Mouse (Mus musculus) embryonic facial prominence, embryonic 15.5 days (tissue): ENCODE results near the gene Gm11562. TPM values are rescaled to one million over a fixed set of nuclear protein-coding genes. Genes with fewer than 3 reads are reported as not detected.
"Not testable (repeated sequence)": the region's sequence is repeated elsewhere in the genome, so short reads cannot be mapped to it uniquely, and the experiment has no call there.

Experiments used
- ATAC-seq: fragments of 200-750 bp; cut with Nextera tagmentation; 2 replicates; pipeline ENCODE4 v1.8.0; 2017; ENCODE audit warnings: low read depth, moderate TSS enrichment; ENCODE audit not compliant: insufficient number of reproducible peaks, low FRiP score, low TSS enrichment
- H3K27ac ChIP-seq: fragments of 300-500 bp; sonication (generic); replicated peaks from 2 replicates; pipeline ENCODE4 v1.5.1; 2015; ENCODE audit warnings: mild to moderate bottlenecking, inconsistent platforms
- H3K27me3 ChIP-seq: fragments of 300-500 bp; sonication (generic); 2 replicates; pipeline ENCODE4 v1.6.1; 2015; ENCODE audit warnings: inconsistent platforms
- H3K36me3 ChIP-seq: fragments of 300-500 bp; sonication (generic); 2 replicates; pipeline ENCODE4 v1.6.1; 2015; ENCODE audit warnings: mild to moderate bottlenecking, inconsistent platforms
- H3K4me1 ChIP-seq: fragments of 300-500 bp; sonication (generic); 2 replicates; pipeline ENCODE4 v1.6.1; 2015; ENCODE audit warnings: inconsistent platforms
- H3K4me2 ChIP-seq: fragments of 300-500 bp; sonication (generic); replicated peaks from 2 replicates; pipeline ENCODE4 v1.6.1; 2015; ENCODE audit warnings: mild to moderate bottlenecking, inconsistent platforms
- H3K4me3 ChIP-seq: fragments of 300-500 bp; sonication (generic); replicated peaks from 2 replicates; pipeline ENCODE4 v1.5.1; 2015; ENCODE audit warnings: mild to moderate bottlenecking, inconsistent platforms
- H3K9ac ChIP-seq: fragments of 300-500 bp; sonication (generic); 2 replicates; pipeline ENCODE4 v1.6.1; 2015; ENCODE audit warnings: inconsistent platforms
- H3K9me3 ChIP-seq: fragments of 300-500 bp; sonication (generic); replicated peaks from 2 replicates; pipeline ENCODE4 v1.6.1; 2016; ENCODE audit warnings: inconsistent platforms
- WGBS: fragments of 180-500 bp; shearing (Covaris S2); methylation state at CpG from one replicate; pipeline ENCODE4 v1.1.7; 2015; 5-methylcytosine and 5-hydroxymethylcytosine counted together
- polyA plus RNA-seq: library from polyadenylated mRNA; unstranded; fragments of >200 nt; fragmentation: Nextera tagmentation; extraction: Ambion mirVana; gene quantifications from 2 replicates; pipeline ENCODE4 v1.2.1, GENCODE M21; 2015

Gm11562 gene
- polyA plus RNA-seq = 3.9 and 5.1 TPM in 2 replicates

DNA sequence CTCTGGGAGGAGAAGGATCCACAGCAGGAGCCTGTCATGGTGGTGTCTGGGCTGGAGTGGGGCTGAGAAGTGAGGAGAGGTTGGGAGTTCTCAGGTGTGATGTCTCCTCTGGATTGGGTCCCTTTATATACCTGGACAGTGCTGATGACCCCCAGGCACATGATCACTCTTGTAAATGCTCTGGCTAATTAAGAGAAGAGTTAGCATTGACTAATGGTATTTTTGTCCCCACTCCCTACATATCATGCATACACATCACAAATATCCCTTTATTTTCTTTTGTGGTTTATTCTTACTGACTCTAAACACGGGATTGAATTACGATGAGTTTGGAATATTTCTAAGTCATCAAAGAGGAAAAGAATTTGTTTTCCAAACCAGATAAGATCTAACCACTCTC, at the start of gene Gm11562:
TSS of gene Gm11562 (minus strand) at position 101 of the 400 bp plus-strand sequence.
- H3K4me3 ChIP-seq = no peak within 1 kb of the TSS
- H3K27me3 ChIP-seq = no peaks in the 10 kb centered on the region
- no peaks in the 10 kb centered on the region for H3K4me1 ChIP-seq
- 63% methylated on average over 2 of the region's 2 CpGs for WGBS
- no peaks in the 10 kb centered on the region for H3K36me3 ChIP-seq
- no peak within 1 kb of the TSS for H3K4me2 ChIP-seq
- H3K9ac ChIP-seq = no peak within 1 kb of the TSS
- no peak within 1 kb of the TSS for H3K27ac ChIP-seq
- H3K9me3 ChIP-seq = no peaks in the 10 kb centered on the region
- ATAC-seq = no peak

DNA sequence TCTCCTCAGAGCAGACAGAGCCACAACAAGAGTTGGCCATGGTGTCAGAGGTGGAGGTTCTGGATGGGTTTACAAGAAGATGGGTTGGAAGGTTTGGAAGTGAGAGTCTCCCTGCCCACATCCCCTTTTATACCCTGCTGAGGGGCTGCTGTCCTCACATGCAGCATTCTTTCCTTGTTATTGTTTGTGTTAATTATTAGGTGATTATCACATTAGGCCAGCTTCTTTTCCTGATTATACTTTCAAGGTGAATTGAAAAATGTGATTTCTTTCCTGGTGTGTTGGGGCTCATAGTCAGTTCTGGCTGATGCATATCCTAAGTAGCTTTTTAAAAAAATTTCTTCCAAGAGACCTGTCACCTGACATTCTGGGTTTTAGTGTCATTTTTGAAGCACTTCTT, 45.6 kb upstream of the Gm11562 start, which contains the start of gene Krtap4-6:
TSS of gene Krtap4-6 (minus strand) at position 101 of the 400 bp plus-strand sequence.
- no peak for ATAC-seq
- Histone ChIP-seq H3K36me3 (no peaks in the 10 kb centered on the region), H3K4me2 (no peak within 1 kb of the TSS), H3K27ac (no peak within 1 kb of the TSS), H3K9ac (no peak within 1 kb of the TSS), H3K4me3 (no peak within 1 kb of the TSS), H3K4me1 (no peaks in the 10 kb centered on the region), H3K9me3 (no peaks in the 10 kb centered on the region), H3K27me3 (no peaks in the 10 kb centered on the region)

DNA sequence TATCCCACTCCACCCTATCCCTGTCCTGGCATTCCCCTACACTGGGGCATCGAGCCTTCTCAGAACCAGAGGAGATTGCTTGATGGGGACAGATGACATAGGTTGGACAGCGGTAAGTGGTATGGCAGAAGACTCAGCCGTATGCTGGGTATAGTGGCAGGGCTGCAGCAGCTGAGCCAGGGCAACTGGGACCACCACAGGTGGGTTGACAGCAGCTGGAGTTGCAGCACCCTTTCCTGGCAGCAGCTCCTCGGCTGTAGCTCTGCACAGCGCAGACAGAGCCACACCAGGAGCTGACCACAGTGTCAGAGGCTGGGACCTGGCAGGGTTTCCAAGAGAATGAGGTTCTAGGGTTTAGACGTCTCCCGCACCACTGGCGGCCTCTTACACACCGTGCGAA, 42.6 kb upstream of the Gm11562 start:
- Histone ChIP-seq H3K9me3 (no peaks in the 10 kb centered on the region), H3K4me3 (no peak overlapping the region), H3K9ac (no peak overlapping the region), H3K27ac (no peak overlapping the region), H3K4me1 (no peaks in the 10 kb centered on the region), H3K27me3 (no peaks in the 10 kb centered on the region), H3K36me3 (no peaks in the 10 kb centered on the region), H3K4me2 (no peak overlapping the region)
- no peak for ATAC-seq
- WGBS = 84% methylated on average over 10 of the region's 10 CpGs

DNA sequence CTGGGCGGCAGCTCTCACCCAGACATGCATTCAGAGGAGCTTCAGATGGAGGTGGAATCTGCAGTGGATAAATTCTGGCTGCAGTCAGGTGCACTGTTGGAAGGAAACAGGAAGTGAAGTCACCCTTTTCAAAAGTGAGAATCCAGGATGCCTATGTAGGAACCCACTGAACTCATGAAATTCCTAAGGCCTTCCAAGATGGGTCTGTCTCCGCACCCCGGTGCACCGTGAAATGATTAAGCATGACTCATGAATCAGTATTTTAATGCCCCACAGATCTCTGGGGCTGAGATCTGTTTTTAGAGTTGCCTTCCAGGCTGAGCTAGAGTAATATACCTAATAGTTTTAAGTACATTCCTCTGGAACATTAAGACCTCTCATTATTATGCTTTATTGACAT, 39.0 kb upstream of the Gm11562 start:
- Histone ChIP-seq H3K27ac (no peak overlapping the region), H3K27me3 (no peaks in the 10 kb centered on the region), H3K9me3 (no peaks in the 10 kb centered on the region), H3K4me1 (no peaks in the 10 kb centered on the region), H3K4me3 (no peak overlapping the region), H3K4me2 (no peak overlapping the region), H3K9ac (no peak overlapping the region), H3K36me3 (no peaks in the 10 kb centered on the region)
- 69% methylated on average over 4 of the region's 4 CpGs for WGBS
- ATAC-seq = no peak

DNA sequence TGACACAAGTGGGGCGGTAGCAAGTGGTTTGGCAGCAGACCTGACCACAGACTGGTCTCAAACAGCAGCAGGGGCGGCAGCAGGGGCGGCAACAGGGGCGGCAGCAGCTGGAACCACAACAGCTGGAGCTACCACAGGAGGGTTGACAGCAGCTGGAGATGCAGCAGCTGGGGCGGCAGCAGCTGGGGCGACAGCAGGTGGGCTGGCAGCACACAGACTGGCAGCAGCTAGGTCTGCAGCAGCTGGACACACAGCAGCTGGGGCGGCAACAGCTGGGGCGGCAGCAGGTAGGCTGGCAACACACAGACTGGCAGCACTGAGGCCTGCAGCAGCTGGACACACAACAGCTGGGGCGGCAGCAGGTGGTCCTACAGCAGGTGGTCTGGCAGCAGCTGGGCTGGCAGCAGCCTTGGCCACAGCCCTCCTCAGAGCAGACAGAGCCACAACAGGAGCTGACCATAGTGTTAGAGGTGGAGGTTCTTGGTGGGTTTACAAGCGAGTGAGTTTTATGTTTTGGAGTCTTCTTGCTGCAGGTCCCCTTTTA, 38.3 kb upstream of the Gm11562 start, which contains the start of gene Gm11563:
TSS of gene Gm11563 (minus strand) at position 494 of the 544 bp plus-strand sequence.
- not testable (repeated sequence) for H3K36me3 ChIP-seq, H3K27me3 ChIP-seq, ATAC-seq, H3K4me3 ChIP-seq, H3K4me2 ChIP-seq, H3K9me3 ChIP-seq, H3K27ac ChIP-seq, H3K4me1 ChIP-seq, H3K9ac ChIP-seq
- WGBS = 55% methylated on average over 10 of the region's 10 CpGs

DNA sequence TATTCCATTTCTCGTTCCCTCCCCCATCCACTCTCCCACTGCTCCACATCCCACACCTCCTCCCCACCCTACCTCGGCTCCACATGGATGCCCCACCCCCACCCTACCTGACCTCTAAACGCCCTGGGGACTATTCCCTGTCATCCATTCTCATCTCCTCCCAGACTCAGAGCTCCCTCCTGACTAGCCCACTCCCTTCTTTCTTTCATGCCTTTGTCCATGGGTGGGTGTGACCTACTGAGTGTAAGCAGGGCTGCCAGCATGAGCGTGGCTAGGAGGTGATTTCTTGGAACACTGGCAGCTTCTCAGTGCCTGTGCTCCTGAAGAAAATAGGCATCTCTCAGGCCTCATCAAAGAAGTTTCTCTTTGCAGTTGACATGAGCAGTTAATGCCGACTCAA, 36.8 kb upstream of the Gm11562 start:
- ATAC-seq = no peak
- H3K4me2 ChIP-seq = no peak overlapping the region

DNA sequence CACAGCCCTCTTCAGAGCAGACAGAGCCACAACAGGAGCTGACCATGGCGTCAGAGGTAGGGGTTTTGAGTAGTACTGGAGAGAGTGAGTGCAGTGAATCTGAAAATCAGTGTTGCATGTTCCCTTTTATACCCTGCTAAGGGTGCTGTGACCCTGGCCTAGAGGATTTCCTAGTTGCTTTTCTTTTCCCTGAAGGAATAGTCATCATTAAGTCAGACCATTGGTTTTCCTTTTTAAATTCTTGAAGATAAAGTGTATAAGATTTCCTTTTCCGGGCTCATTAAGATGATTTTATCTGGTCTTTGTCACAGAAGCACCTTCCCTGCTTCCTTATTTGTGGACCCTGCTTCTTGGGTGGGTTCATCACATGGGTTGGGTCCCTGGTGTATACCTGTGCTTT, 29.9 kb upstream of the Gm11562 start, which contains the start of gene Gm11555:
TSS of gene Gm11555 (minus strand) at position 101 of the 400 bp plus-strand sequence.
- no peak within 1 kb of the TSS for H3K4me3 ChIP-seq
- H3K27me3 ChIP-seq = no peaks in the 10 kb centered on the region
- no peaks in the 10 kb centered on the region for H3K4me1 ChIP-seq
- H3K27ac ChIP-seq = no peak within 1 kb of the TSS
- H3K9ac ChIP-seq = no peak within 1 kb of the TSS
- H3K9me3 ChIP-seq = no peaks in the 10 kb centered on the region
- no peak within 1 kb of the TSS for H3K4me2 ChIP-seq
- 84% methylated on average over 2 of the region's 2 CpGs for WGBS
- ATAC-seq = no peak
- no peaks in the 10 kb centered on the region for H3K36me3 ChIP-seq

More for the DNA sequence above, 36.8 kb upstream of the Gm11562 start:
- H3K36me3 ChIP-seq = no peaks in the 10 kb centered on the region
- H3K9me3 ChIP-seq = no peaks in the 10 kb centered on the region
- no peak overlapping the region for H3K9ac ChIP-seq
- H3K4me1 ChIP-seq = no peaks in the 10 kb centered on the region
- H3K27ac ChIP-seq = no peak overlapping the region
- no peaks in the 10 kb centered on the region for H3K27me3 ChIP-seq
- WGBS = 38% methylated on average over 5 of the region's 5 CpGs
- H3K4me3 ChIP-seq = no peak overlapping the region

DNA sequence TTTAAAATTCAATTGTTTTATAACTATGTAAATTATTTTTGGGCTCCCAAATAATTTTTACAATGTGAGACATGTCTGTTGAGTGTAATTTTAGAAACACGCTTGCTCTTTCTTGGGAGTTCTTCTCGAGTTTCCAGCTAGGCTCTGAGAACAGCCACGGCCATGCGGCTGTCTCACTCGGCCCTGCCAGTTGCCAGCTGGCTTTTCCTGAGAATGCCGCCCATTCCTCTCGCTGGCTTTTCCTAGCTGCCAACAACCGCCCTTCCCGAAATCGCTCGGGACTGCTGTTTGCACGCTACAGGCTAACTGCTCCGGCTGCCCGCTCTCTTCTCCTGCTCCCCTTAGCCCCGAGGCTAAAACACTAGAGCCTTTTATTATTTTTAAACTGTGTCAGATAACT, 26.2 kb upstream of the Gm11562 start:
- no peaks in the 10 kb centered on the region for H3K9me3 ChIP-seq
- H3K4me1 ChIP-seq = no peaks in the 10 kb centered on the region
- 56% methylated on average over 15 of the region's 15 CpGs for WGBS
- no peak overlapping the region for H3K4me3 ChIP-seq
- no peak for ATAC-seq
- no peak overlapping the region for H3K4me2 ChIP-seq
- H3K36me3 ChIP-seq = no peaks in the 10 kb centered on the region
- H3K9ac ChIP-seq = no peak overlapping the region
- no peak overlapping the region for H3K27ac ChIP-seq
- H3K27me3 ChIP-seq = no peaks in the 10 kb centered on the region

DNA sequence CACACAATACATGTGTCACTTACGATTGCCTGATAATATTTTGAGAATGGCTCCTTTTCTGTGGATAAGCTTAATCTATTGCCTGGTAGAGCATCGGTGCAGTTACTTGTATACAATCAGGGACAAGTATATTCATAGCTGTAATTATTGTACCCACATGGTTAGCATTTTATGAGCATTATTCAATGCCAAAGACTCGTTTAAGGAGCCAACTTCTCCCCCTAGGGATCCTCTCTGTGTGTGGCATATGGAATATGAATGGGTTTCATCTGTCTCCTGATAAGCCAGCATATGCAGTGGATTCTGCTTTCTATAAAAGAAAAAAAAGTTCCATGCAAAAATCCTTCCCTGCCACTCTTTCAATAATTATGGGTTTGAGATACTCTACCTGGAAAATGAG, 24.1 kb upstream of the Gm11562 start:
- H3K9ac ChIP-seq = no peak overlapping the region
- H3K4me2 ChIP-seq = no peak overlapping the region
- no peaks in the 10 kb centered on the region for H3K9me3 ChIP-seq
- H3K4me1 ChIP-seq = no peaks in the 10 kb centered on the region
- H3K4me3 ChIP-seq = no peak overlapping the region
- WGBS = 48% methylated on average over 3 of the region's 3 CpGs
- no peaks in the 10 kb centered on the region for H3K36me3 ChIP-seq
- ATAC-seq = no peak
- no peak overlapping the region for H3K27ac ChIP-seq
- H3K27me3 ChIP-seq = no peaks in the 10 kb centered on the region

DNA sequence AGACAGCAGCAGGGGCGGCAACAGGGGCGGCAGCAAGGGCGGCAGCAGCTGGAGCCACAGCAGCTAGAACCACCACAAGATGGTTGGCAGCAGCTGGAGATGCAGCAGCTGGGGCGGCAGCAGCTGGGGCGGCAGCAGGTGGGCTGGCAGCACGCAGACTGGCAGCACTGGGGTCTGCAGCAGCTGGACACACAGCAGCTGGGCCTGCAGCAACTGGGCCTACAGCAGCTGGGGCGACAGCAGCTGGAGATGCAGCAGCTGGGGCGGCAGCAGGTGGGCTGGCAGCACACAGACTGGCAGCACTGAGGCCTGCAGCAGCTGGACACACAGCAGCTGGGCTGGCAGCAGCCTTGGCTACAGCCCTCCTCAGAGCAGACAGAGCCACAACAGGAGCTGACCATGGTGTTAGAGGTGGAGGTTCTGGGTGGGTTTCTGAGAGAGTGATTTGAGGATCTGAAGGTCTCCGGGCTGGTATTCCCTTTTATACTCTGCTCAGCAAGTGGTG, 23.5 kb upstream of the Gm11562 start, which contains the start of gene Krtap4-7:
TSS of gene Krtap4-7 (minus strand) at position 455 of the 505 bp plus-strand sequence.
- H3K27ac ChIP-seq, H3K4me2 ChIP-seq, H3K9me3 ChIP-seq, H3K27me3 ChIP-seq, H3K4me3 ChIP-seq, H3K9ac ChIP-seq, H3K4me1 ChIP-seq, H3K36me3 ChIP-seq, ATAC-seq: not testable (repeated sequence)
- WGBS = 81% methylated on average over 9 of the region's 9 CpGs

DNA sequence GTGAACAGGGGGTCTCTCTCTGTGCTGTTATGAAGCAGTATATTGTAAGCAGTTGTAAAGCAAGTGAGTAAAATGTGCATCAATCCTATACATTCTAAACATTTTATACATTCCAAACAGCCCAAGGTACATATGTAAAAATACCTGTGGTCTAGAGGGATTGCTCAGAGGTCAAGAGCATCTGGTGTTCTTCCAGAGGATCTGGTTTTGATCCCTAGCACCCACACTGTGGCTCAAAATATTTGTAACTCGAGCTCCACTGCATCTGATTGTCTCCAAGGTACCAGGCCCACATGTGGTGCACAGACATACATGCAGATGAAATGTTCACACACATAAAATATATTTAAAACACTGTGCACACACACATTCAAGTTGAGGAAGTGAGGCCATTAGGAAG, 20.7 kb upstream of the Gm11562 start:
- no peak for ATAC-seq
- H3K9me3 ChIP-seq = no peaks in the 10 kb centered on the region
- H3K9ac ChIP-seq = no peak overlapping the region
- no peak overlapping the region for H3K27ac ChIP-seq
- no peaks in the 10 kb centered on the region for H3K4me1 ChIP-seq
- WGBS = 10% methylated on average over 1 of the region's 1 CpGs
- H3K4me2 ChIP-seq = no peak overlapping the region
- H3K36me3 ChIP-seq = no peaks in the 10 kb centered on the region
- no peak overlapping the region for H3K4me3 ChIP-seq
- H3K27me3 ChIP-seq = no peaks in the 10 kb centered on the region

DNA sequence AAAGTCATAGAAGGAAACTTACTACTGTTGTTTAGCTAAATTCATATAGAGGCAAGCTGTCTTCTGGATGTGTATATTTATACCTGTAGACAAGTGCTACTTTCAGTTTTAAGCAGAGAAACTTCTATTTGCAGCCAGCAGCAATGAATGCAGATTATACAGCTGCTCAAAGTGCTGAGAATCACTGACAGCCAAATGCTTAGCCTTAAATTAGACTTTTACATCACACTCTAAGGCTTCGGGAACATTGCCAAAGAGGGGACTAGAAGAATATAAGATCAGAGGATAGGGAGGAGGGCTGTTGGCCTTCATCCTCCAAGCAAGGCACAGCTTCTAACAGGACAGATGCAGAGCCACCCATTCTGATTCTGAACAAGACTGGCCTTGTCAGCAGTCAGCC, 16.9 kb upstream of the Gm11562 start:
- no peak overlapping the region for H3K4me2 ChIP-seq
- no peaks in the 10 kb centered on the region for H3K27me3 ChIP-seq
- H3K4me1 ChIP-seq = peaks cover 3% of the 10 kb centered on the region; the same call in 1 of the 2 replicates
- WGBS = 57% methylated on average over 1 of the region's 1 CpGs
- no peak overlapping the region for H3K27ac ChIP-seq
- no peaks in the 10 kb centered on the region for H3K9me3 ChIP-seq
- no peak overlapping the region for H3K9ac ChIP-seq
- H3K36me3 ChIP-seq = no peaks in the 10 kb centered on the region
- no peak; the same call in 1 of the 2 replicates for ATAC-seq
- no peak overlapping the region for H3K4me3 ChIP-seq
